Mouse (Mus musculus): ENCODE measurements around the gene Grin2a.
A peak's percentile ranks its signal among the peaks of the same experiment; 100 is the strongest.

Gene Grin2a

GRCm38 (mm10) chr16:9994951-9995813, at the start of gene Grin2a:
TSS of gene Grin2a (minus strand) at chr16:9995560.
- peak in 1 of 2 experiments; percentile 79 for DNase-seq (ENCODE audit: low spot score in 2 of 2)

DNA sequence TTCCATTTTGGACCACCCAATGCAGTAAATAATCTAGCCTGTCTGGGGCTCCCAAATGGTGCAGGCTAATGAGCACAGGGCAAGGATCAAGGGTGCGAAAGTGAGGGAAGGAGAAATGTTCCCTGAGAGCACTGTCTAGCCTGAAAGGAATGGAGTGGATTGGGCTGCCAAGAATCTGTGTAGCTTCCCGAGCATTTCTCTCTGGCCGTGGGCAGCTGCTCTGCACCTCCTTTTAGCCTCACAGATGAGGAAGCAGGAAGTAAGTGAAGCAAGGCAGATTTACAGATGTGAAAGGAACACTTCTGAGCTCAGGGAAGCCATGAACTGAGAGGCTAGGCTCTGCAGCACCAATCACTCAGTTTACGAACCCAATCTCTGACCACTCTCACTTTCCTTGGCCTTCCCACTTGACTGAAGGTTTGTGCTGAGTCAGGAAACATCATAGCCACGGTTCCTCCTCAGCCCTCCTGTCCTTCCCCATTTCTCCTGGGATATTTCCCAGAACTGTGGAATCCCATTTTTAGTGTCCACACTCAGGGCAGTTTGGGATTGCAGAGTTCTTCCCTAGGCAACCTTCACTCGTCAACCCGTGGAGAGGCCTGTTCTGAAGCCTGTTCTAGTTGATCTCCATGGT, 40.3 kb upstream of the Grin2a start:
- no peak for DNase-seq (ENCODE audit: low spot score in 2 of 2)

- DNase-seq (ENCODE audit: low spot score in 2 of 2): peak; percentile 69 to 73
Observed at GRCm38 (mm10) chr16:10033416-10033979, 38.1 kb upstream of the Grin2a start.

GRCm38 (mm10) chr16:10031891-10032290, 36.5 kb upstream of the Grin2a start:
- no peak for DNase-seq (ENCODE audit: low spot score in 2 of 2)

GRCm38 (mm10) chr16:10026741-10027140, 31.4 kb upstream of the Grin2a start:
- no peak for DNase-seq (ENCODE audit: low spot score in 2 of 2)

DNA sequence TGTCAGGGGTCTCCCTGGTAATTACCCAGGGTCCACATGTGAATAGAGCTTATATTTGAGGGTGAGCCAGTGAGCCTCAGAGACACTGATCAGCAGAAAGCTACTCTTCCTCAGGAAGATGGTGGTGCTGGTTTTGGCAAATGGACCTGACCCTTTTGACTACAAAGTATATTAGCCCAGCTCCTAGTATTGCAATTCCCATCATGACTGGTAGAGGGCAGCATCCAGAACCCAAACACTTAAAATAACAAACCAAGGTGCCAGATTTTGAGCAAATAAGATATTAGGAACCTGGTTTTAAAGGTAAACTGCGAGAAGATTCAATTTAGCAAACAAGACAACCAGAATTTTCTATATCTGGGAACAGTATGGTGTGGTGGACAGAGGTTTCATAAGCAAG, 14.4 kb upstream of the Grin2a start:
- DNase-seq (ENCODE audit: low spot score in 2 of 2): no peak

DNA sequence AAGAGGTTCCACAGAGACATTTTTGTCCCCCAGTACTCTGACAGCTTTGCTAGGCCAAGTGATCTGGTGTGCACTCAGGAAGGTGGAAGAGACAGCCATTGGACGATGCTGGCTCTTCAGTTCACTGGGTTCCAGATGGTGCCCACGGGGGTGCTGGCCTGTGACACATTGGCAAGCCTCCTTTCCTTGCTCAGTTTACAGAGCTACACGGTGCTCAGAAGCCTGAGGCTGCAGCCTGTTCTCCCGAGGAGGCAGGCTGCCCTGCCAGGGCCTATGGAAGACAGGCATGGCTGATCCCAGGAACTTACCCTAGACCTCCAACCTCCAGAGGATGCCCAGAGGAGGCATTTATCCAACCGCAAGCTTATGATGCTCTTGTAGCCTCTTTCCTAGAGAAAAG, 10.2 kb upstream of the Grin2a start:
- no peak for DNase-seq (ENCODE audit: low spot score in 2 of 2)

DNA sequence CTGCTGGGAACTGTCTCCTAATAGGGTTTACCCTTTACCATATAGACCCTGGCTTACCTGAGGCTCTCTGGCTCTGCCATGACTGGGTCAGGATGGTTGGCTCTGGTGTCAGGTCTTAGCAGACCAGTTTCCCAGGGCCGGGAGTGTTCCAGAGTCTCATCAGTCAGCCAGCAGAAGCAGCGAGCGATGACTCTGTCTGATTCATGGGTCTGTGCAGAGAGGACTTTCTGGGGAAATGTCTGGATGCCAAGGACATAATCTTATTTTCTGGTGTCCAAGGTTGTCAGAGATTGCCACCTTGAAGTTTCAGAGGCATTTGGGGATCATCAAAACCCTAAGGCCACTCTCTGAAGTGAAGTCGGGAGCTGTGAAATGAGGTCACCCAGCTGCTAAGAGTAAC, 8.7 kb upstream of the Grin2a start:
- DNase-seq (ENCODE audit: low spot score in 2 of 2): no peak

DNA sequence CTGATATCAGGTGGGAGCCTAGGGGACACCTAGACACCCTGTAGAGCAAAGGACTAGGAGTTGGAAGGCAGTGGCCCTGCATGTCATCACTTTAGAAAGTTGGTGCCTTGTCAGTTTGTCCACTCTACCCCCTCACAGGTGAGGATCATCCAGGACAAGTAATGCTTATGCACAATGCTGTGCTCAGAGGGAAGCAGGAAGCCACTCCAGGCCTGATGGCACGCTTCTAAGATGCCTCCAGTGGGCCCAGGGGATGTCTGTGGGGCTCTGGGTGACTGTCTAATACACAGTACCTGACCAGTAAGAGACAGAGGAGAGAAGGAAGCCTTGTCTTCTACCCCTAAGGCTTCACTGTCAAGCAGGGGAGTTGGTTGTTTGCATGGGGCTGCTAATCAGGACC, 7.6 kb upstream of the Grin2a start:
- no peak for DNase-seq (ENCODE audit: low spot score in 2 of 2)

- DNase-seq (ENCODE audit: low spot score in 2 of 2): no peak
Observed at GRCm38 (mm10) chr16:10001601-10002000, 6.2 kb upstream of the Grin2a start.

DNA sequence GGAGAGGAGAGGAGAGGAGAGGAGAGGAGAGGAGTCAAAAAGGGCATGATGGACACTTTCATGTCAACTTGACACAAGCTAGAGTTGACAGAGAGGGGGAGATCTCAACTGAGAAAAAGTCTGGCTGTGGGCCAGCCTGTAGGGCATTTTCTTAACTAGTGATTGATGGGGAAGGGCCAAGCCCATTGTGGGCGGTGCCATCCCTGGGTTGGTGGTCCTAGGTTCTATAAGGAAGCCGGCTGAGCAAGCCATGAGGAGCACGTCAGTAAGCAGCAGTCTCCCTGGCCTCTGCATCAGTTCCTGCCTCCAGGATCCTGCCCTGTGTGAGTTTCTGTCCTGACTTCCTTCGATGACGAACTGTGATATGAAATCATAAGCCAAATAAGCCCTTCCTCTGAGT, 4.6 kb upstream of the Grin2a start:
- DNase-seq (ENCODE audit: low spot score in 2 of 2): no peak

DNA sequence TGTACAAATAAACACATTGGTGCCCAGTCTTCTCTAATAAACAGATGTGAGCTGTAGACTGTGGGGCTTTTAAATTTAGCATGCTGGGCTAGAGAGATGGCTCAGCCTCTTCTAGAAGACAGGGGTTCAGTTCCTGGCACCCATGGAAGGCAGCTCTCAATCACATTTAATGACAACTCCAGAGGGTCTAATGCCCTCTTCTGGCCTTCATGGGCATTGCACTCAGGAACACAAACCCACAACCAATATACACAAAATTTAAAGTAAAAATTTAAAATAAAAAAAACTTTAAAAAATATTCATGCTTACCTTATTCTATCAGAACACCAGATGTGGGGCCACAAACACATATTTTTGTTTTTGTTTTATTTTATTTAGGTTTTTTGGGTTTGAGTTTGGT, 2.6 kb upstream of the Grin2a start:
- no peak for DNase-seq (ENCODE audit: low spot score in 2 of 2)

DNA sequence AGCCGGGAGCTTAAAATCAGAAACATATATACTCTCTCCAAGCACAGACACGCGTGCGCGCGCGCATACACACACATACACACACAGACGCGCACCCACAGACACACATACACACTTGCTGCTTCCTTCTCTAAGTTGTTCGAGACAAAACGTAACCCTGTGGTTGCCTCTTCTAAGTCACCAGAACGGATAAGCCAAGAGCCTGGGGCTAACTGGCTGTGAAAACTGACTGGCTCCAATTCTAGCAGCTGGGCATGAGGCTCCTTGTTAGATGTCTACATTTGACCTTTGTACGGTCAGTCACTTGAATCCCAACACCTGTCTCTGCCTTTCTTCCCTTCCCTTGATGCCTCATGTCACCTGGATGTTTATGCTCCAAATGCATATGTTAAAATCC, 452 bp upstream of the Grin2a start:
- no peak for DNase-seq (ENCODE audit: low spot score in 2 of 2)

DNA sequence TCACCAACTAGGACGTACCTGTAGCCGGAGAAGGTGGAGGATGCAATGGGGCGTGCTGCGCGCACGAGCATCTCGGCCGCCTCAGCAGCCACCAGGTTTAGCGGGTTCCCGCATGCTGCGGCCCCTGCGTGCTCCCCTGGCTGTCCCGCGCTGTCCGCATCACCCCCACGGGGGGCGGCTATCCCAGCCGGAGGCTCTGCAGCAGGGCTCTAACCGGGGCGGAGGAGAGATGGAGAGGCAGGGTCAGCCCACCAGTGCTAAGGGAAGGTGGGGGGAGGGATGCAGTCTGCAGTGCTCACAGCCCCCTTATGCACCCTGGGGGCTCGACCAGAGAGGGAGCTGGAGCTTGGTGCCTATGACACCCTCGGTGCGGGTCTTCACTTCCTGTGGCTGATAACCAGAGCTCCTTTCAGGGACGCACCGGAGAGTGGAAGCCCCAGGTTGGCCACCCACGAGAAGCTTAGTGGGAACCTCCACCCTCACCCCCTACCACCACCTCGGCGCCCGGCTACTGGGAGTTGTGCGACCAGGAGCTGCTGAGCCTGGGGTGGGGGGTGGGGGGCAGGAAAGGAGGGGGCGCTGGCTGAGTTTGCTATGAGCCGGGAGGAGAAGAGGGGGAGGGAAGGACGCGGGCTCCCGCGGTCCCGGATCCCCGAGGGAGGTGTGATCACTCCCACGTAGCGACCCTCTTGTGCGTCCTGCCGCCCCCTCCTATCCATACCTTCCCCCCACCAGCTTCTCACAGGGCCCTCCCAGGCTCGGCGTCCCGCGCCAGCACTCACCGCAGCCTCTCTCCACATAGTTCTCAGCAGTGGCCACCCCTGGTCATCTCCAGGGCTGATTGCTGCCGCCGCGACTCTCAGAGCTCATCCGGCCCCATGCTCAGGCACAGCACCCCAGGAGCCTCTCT, 1.1 kb downstream of the Grin2a start:
- peak in 1 of 2 experiments; percentile 46 for DNase-seq (ENCODE audit: low spot score in 2 of 2)

DNA sequence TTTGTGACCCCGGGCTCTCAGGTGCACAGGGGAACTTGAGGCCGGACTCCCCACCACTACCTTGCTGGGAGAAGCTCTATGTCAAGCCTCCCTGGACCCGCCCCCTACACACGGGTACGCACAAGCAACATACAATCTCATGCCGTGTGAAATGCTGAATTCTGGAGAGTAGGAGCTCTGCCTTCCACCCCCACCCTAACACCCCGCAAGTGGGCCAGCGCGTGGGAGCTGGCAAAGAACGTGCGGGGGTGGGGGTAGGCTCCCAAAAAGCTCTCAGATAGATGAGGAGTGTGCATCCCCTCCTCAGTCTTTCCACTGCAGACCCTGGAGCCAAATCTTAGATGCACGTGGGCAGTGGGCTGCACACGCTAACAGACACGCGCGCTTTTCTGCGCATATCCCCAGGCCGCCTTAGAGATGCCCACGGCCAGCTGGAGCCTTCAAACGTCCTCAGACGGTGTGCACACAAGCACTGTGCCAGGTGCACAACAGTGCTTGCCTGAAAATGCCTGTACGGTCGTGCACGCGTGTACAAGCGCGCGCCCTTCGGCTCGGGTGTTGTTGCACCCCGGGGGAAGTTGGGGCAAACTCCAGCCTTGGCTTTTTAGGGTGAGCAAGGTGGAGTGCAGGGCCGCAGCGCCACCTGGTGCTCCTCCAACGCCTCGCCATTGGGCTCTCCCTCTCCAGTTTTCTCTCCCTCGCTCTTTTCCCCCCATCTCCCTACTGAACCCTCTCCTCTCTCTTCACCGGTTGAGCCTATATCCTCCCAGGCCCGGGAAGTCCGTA, 1.9 kb downstream of the Grin2a start:
- DNase-seq (ENCODE audit: low spot score in 2 of 2): peak in 1 of 2 experiments; percentile 81

- no peak for DNase-seq (ENCODE audit: low spot score in 2 of 2)
Observed at GRCm38 (mm10) chr16:9992773-9993221, 2.6 kb downstream of the Grin2a start.

GRCm38 (mm10) chr16:9992076-9992772, 3.1 kb downstream of the Grin2a start:
- DNase-seq (ENCODE audit: low spot score in 2 of 2): no peak

GRCm38 (mm10) chr16:9985041-9985440, 10.3 kb downstream of the Grin2a start:
- no peak for DNase-seq (ENCODE audit: low spot score in 2 of 2)

GRCm38 (mm10) chr16:9980641-9981040, 14.7 kb downstream of the Grin2a start:
- DNase-seq (ENCODE audit: low spot score in 2 of 2): no peak

- DNase-seq (ENCODE audit: low spot score in 2 of 2): no peak
Observed at GRCm38 (mm10) chr16:9978173-9978572, 17.2 kb downstream of the Grin2a start.
